Mouse (Mus musculus) Muller cell, postnatal 12 days (primary cell): ENCODE data around the gene Dennd6b.
A peak's percentile ranks its signal among the peaks of the same experiment; 100 is the strongest.

Experiments
- DNase-seq: peaks from one replicate; pipeline ENCODE4 v3.0.0-alpha.2; 2015; ENCODE audit errors: inconsistent ontology term

Gene Dennd6b

DNA sequence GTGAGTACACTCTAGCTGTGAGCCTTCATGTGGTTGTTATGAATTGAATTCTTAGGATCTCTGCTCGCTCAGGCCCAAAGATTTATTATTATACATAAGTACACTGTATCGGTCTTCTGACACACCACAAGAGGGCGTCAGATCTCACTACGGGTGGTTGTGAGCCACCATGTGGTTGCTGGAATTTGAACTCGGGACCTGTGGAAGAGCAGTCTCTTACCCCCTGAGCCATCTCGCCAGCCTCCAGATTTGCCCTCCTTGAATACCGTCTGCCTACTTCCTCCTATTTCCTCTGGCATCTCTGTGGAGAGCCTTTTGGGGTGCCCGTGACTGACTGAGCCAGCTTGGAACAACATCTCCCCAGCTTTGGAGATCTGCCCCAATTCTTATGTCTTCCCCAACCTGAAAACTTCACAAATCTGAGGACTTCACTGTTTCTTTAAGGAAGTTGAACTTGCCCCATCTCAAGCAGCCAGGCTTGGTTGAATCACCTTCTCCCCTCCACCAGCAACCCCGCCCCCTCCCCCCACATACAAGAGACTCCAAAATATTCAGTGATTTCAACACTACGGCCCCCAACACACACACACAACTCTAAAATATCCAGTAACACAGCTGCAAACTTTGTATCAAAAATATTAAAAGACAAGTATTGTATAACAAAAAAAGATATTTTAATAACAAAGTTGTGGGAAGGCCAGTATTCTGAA, 14.6 kb downstream of the Dennd6b start:
- DNase-seq: no peak

DNA sequence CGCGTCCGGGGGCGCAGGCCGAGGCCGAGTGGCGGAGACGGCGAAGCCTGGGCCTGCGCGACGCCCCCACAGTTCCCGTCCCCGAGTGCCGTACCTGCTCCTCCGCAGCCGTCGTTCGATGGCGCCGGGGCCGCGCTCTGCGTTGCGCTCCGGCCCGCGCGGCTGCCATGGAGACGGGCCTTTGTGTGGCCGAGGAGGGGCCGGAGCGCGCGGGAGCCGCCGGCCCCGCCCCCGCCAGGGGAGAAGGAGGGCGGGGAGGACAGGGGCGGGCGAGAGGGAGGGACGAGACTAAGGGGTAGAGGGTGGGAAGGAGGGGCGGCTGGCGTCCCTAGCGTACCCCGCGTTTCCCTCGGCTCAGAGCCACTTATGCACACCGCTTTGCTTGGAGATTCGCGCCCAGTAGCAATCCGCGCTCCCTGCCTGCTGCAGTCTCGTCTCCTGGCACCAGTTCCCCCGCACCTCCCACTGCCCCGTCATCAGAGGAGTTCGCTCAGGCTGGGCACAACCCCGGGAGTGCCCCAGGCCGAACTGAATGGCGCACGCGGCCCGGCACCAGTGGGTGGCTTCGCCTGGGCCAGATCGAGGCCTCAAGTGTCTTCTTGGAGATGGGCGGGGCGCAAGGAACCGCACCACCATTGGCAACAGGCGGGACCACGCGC, 15.6 kb downstream of the Dennd6b start, which contains the start of gene Plxnb2:
Plxnb2 (minus strand) TSS at position 218 of the 659 bp plus-strand sequence.
- DNase-seq: peak; percentile 97

DNA sequence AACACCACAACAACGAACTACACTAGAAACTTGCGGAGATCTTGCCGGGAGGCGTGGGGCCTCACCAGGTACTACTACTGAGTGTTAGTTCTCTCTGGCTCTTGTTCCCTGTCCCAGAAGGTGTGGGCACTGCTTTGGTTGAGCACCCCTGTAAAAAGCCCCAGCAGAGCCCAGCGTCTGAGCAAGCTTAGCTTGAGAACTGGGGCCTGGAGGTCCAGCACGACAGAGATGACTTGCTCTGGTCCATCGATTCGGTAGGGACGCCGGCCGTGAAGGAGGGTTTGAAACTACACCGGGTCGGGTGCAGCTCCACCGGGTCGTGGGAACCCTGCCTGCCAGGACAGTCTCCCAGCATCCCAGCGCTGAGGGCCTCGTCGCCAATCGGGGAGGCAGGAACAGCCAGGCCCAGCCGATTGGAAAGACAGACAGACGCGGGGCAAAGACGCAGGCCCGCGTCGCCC, 16.2 kb downstream of the Dennd6b start:
- DNase-seq: no peak

DNA sequence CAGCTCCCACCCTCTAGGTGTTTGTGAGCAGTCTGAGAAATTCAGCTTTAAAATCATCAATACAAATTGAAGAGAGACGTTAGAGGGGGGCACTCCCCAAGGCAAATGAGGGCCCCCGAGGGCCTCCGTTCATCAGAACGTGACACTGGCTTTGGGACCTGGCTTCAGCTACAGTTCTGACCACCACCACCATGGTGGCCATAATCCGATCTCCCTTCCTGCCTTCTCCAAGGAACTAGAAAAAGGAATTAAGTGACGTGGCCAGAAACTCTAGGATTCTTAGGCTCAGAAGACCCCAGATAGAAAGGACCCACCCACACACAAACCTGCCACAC, 16.7 kb downstream of the Dennd6b start:
- DNase-seq: no peak

DNA sequence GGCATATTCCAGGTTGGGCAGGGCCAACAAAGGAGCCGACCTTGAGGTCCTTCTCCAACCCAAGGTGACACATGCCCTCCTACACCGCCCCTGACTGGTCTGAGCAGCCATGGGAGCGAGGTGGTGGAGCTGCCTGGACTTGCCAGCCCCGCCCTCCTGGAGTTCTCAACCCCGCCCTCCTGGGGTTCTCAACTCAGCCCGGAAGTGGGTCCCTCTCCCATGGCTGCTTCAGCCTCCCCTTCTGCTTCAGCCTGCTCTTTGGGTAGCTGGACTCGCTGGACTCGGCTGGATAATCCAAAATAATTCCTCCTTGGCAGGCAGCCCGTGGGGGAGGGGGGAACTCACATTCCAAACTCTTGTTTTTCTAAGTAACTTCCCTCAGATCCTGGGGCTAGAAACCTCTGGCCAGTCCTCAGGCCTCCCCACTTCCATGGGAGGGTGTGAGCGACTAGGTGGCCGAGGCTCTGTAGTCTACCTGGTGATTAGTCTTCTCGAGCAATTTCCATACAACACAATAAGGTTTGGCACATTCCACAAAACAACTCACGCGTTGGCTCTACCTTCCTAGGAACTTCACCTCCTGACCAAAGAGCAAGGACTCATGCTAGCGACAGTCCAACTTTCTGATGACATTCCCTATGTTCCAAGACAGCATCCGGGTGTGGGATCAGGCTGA, 17.2 kb downstream of the Dennd6b start:
- peak; percentile 94 for DNase-seq

DNA sequence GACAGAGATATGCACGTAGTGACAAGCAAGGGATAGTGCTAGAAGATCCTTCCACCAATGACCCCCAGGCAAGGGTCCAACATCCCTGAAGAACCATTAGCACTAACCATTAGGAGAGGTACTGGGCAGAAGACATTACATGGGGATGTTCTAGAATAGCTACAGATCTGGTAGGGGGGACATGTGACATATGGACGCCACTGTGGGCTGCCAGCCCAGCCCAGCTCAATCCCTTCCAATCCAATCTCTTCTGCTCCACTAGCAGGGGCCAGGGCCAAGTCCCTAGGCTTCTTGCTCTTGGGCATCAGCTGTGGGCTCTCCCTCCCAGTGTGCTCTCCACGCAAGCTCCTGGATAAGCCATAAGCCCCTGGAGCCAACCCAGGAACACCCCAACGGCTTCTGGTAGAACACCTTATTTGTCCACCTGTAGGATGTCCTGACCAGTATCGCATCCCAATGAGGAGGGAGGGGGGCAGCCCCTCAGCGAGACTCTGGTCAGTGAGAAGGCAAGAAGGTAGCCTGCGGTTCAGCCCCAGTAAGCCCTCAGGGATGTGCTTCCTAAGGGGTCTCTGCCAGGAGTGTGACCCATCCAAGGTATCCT, 17.9 kb downstream of the Dennd6b start:
- peak; percentile 51 for DNase-seq

DNA sequence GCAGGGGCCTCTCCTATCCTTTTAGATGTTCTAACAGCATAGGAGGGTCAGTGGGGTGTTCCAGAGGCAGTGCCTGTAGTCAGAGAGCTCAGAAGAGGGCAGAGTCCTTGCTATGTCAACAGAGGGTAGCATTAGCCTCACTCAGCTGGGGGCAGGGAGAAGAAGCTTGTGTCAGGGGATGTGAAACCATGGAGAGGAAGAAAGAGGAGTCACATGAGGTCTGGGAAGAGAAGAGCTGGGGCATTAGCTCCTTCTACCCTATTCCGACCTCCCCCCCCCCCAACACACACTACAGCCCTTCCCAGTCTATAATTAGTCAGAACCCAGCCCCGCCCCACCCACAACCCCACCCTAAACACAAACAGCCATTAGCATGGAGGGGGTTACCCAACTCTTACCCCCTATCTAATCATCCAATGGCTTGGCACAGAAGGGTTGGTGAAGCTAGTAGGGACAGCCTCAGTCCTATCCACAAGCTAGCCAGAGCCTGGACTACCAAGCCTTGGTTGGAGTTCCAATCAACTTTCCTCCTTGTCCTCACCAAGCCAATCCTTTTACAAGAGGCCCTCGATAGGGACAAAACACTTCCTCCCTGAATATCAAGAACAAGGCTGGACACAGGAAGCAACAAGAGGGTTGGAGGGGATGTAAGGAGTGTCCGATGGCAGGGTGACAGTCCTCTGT, 18.6 kb downstream of the Dennd6b start:
- no peak for DNase-seq

- peak; percentile 81 for DNase-seq
Measured at GRCm38 (mm10) chr15:89177121-89177520, 19.2 kb downstream of the Dennd6b start.

DNA sequence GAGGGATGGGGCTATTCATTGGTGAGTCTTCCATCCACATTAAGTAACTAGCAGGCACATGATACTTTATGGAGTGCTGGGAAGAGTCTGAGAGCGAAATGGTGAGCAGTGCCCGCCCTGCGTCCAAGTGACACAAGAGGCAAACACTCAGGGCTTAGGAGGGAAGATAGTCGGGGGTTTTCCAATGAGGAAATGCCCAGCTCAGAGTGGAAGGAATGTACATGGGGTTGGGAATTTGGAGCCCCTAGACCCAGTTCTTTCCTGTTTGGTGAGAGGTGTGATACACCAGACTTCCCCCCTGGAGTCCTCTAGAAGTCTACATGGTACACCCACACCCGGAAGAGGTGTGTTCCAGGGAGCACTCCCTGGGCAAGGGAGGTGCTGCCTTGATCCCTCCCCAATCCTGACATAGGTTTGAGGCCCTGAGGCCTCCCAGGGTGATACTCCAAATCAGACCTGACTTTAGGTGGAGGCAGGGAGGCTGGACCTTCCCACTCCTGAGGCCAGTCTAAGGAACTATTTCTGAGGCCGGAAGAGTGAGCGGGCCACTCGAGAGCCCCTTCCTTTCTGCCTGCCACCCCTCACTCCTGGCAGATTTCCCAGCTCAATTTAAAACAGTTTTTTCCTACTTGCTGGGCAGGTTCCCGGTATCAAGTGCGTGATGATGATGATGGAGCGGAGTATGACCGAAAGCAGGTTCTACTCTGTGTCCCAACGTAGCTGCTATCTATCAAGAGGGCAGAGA, 20.7 kb downstream of the Dennd6b start:
- no peak for DNase-seq

DNA sequence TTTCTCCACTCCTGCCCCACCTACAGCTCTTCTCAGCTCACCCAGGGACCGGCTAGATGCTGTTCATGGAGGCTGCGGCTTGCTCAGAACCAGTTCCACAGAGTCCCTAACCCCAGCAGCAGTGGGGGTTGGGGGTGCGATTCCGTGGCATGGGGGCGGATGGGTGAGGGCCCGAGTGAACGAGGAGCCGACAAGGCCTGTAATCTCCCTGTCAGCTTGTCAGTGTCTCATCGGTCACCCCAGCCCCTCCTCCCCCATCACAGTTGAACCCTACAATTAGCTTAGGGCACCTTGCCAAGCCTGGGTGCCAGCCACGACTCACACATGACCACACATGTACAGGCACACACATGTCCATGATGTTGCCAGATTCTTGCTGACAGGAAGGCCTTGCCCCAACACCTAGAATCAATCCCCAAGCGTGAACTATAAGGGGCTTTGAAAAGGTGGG, 21.4 kb downstream of the Dennd6b start:
- no peak for DNase-seq

- DNase-seq: peak; percentile 48
Measured at GRCm38 (mm10) chr15:89173906-89174214, 22.4 kb downstream of the Dennd6b start.

- peak; percentile 56 for DNase-seq
Measured at GRCm38 (mm10) chr15:89173024-89173905, 23.0 kb downstream of the Dennd6b start.

DNA sequence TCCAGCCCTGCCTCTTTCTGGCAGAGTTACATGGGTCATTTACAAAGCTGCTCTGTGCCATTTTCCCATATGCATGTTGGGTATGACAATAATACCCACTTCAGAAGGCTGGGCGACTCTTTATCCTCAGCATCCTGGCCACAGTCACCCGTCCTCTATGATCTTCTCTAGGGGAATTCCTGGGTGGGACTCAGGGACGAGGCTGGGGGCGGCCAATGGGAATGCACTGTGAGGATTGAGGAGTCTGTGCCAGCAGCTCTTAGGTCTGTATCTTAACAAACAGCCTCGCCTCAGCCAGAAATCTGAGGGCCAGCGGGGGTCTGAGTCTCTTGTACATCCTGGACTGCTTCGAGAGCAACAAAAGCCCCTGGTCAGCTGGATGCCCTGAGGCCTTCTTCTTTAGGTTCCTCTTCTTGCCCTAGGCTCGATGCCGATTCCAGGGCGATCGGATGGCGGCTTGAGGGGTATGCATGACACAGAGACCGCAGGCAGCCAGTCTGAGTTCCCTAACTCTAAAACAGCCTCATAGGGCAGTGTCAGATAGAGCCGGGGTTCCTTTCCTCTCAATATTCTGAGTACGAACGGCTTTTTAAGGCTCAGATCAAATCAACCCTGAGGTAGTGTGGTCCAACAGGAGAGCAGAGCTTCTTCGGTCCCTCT, 23.9 kb downstream of the Dennd6b start:
- DNase-seq: peak; percentile 79

GRCm38 (mm10) chr15:89171526-89172051, 24.7 kb downstream of the Dennd6b start:
- DNase-seq: no peak

DNA sequence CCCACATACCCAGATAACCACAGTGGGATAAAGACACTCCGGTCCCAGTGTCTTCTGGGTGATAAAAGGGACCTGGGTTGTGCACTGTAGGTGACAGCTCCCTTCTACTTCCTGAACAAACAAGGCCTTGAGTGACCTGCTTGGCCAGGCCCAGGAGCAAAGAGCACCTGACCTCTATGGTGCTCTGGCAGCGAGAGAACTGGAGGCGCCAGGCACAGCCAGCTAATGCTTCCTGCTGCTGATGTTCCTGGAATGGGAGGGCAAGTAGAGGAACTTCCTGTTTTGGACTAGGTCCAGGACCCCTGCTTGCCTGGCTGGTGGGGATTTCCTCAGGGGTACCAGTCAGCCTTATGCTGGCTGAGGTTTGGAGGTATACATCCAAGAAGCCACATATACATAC, 26.2 kb downstream of the Dennd6b start:
- DNase-seq: no peak

DNA sequence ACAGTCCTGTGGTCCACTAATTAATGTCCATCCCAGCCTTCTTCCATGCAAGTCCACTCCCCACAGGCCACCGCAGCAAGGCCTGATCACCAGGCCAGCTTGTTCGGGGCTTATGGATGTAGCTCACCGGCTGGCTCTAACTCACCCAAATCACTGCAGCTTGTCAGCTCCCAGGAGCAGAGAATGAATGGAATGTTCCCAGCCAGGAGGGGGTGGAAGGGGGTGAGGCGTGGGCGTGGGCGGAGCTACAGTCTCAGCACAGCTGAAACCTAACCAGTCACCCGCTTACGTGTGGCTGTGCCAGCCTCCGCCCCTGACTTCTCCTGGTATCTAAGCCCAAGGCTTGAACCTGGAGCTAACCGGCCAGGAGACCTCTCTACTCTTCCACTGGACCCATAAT, 26.9 kb downstream of the Dennd6b start:
- DNase-seq: peak; percentile 99

DNA sequence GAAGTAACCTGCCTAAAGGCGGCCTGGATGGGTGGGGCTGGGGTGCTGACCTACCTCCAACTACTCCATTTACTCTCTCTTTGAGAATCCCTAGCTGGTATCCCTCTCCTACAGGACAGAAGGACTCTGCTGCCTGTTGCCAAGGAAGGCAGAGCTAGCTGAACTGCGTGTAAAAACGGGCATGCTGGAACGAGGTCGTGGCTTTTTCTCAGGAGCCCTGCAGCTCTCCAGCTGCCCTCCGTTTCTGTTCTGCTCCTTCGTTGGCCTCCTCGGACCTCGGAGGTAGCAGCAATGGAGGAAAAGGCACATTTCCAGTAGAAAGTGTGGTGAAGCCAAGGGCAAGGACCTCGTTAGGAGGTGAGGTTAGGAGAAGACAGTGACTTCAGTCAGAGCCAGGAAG, 27.4 kb downstream of the Dennd6b start:
- DNase-seq: no peak

- DNase-seq: no peak
Measured at GRCm38 (mm10) chr15:89165478-89165877, 30.8 kb downstream of the Dennd6b start.

- no peak for DNase-seq
Measured at GRCm38 (mm10) chr15:89161397-89161796, 34.9 kb downstream of the Dennd6b start.
